Mouse (Mus musculus): ENCODE data around the gene Sp2. TPM values are rescaled to one million over a fixed set of nuclear protein-coding genes. Genes with fewer than 3 reads are reported as not detected.

The Sp2 gene
- total and polyA plus RNA-seq, 2 experiments from 2014 or later = 5.2 to 13.7 TPM

GRCm38 (mm10) chr11:96972906-96973305 is 9.9 kb downstream of the Sp2 start:
- WGBS = 55% methylated on average over 5 of the region's 5 CpGs
- Histone ChIP-seq H3K4me2 (ENCODE audit: low read depth, low read length, poor library complexity, severe bottlenecking) (no peak overlapping the region), H3K36me3 (ENCODE audit: insufficient read depth, low read length) (no peaks in the 10 kb centered on the region), H3K27me3 (ENCODE audit: insufficient read depth, low read length) (no peaks in the 10 kb centered on the region), H3K4me3 (ENCODE audit: low read depth, low read length) (no peak overlapping the region), H3K9ac (replicated peaks; ENCODE audit: low read length, poor library complexity, severe bottlenecking) (no peak overlapping the region), H3K27ac (ENCODE audit: low read depth, low read length) (peak overlapping the region; percentile 55), H3K4me1 (ENCODE audit: insufficient read depth, low read length) (peaks cover 15% of the 10 kb centered on the region), H3K9me3 (ENCODE audit: low read length) (no peaks in the 10 kb centered on the region)
- peak; percentile 20 for DNase-seq (ENCODE audit: low spot score)
- no peak for ATAC-seq (ENCODE audit: low FRiP score)
- no peak for TF ChIP-seq CTCF (IDR thresholded peaks at IDR 0.05)

GRCm38 (mm10) chr11:96970341-96970740 is 12.4 kb downstream of the Sp2 start:
- H3K27ac ChIP-seq (ENCODE audit: low read depth, low read length) = no peak overlapping the region
- no peak overlapping the region for H3K9ac ChIP-seq (replicated peaks; ENCODE audit: low read length, poor library complexity, severe bottlenecking)
- 85% methylated on average over 3 of the region's 3 CpGs for WGBS
- no peaks in the 10 kb centered on the region for H3K27me3 ChIP-seq (ENCODE audit: insufficient read depth, low read length)
- no peak overlapping the region for H3K4me3 ChIP-seq (ENCODE audit: low read depth, low read length)
- no peaks in the 10 kb centered on the region for H3K36me3 ChIP-seq (ENCODE audit: insufficient read depth, low read length)
- no peak overlapping the region for H3K4me2 ChIP-seq (ENCODE audit: low read depth, low read length, poor library complexity, severe bottlenecking)
- H3K4me1 ChIP-seq (ENCODE audit: insufficient read depth, low read length) = peaks cover 4% of the 10 kb centered on the region; the same call in 1 of the 2 replicates
- ATAC-seq (ENCODE audit: low FRiP score) = no peak
- H3K9me3 ChIP-seq (ENCODE audit: low read length) = no peaks in the 10 kb centered on the region
- no peak for TF ChIP-seq CTCF (IDR thresholded peaks at IDR 0.05)
- DNase-seq (ENCODE audit: low spot score) = no peak

GRCm38 (mm10) chr11:96969746-96970145 is 13.0 kb downstream of the Sp2 start:
- no peaks in the 10 kb centered on the region for H3K36me3 ChIP-seq (ENCODE audit: insufficient read depth, low read length)
- H3K4me2 ChIP-seq (ENCODE audit: low read depth, low read length, poor library complexity, severe bottlenecking) = no peak overlapping the region
- no peaks in the 10 kb centered on the region for H3K27me3 ChIP-seq (ENCODE audit: insufficient read depth, low read length)
- TF ChIP-seq CTCF (IDR thresholded peaks at IDR 0.05) = no peak
- H3K4me1 ChIP-seq (ENCODE audit: insufficient read depth, low read length) = peaks cover 4% of the 10 kb centered on the region; the same call in 1 of the 2 replicates
- H3K4me3 ChIP-seq (ENCODE audit: low read depth, low read length) = no peak overlapping the region
- H3K9ac ChIP-seq (replicated peaks; ENCODE audit: low read length, poor library complexity, severe bottlenecking) = no peak overlapping the region
- DNase-seq (ENCODE audit: low spot score) (peak; percentile 40), ATAC-seq (ENCODE audit: low FRiP score) (no peak)
- WGBS = 70% methylated on average over 1 of the region's 1 CpGs
- no peaks in the 10 kb centered on the region for H3K9me3 ChIP-seq (ENCODE audit: low read length)
- H3K27ac ChIP-seq (ENCODE audit: low read depth, low read length) = no peak overlapping the region

- Histone ChIP-seq H3K4me2 (ENCODE audit: low read depth, low read length, poor library complexity, severe bottlenecking) (no peak overlapping the region), H3K4me3 (ENCODE audit: low read depth, low read length) (no peak overlapping the region), H3K9ac (replicated peaks; ENCODE audit: low read length, poor library complexity, severe bottlenecking) (no peak overlapping the region), H3K9me3 (ENCODE audit: low read length) (no peaks in the 10 kb centered on the region), H3K27ac (ENCODE audit: low read depth, low read length) (no peak overlapping the region), H3K27me3 (ENCODE audit: insufficient read depth, low read length) (no peaks in the 10 kb centered on the region), H3K36me3 (ENCODE audit: insufficient read depth, low read length) (no peaks in the 10 kb centered on the region), H3K4me1 (ENCODE audit: insufficient read depth, low read length) (peaks cover 4% of the 10 kb centered on the region; the same call in 1 of the 2 replicates)
- no peak for DNase-seq (ENCODE audit: low spot score)
- WGBS = 57% methylated on average over 5 of the region's 5 CpGs
- TF ChIP-seq CTCF (IDR thresholded peaks at IDR 0.05) = no peak
- no peak for ATAC-seq (ENCODE audit: low FRiP score)
Observed at GRCm38 (mm10) chr11:96969280-96969722, 13.5 kb downstream of the Sp2 start.

- peaks cover 4% of the 10 kb centered on the region; the same call in 1 of the 2 replicates for H3K4me1 ChIP-seq (ENCODE audit: insufficient read depth, low read length)
- 0 out of 2 replicates have a peak, but pooled peaks cover 3% of the 10 kb centered on the region for H3K36me3 ChIP-seq (ENCODE audit: insufficient read depth, low read length)
- no peak for ATAC-seq (ENCODE audit: low FRiP score)
- H3K9me3 ChIP-seq (ENCODE audit: low read length) = no peaks in the 10 kb centered on the region
- H3K27ac ChIP-seq (ENCODE audit: low read depth, low read length) = no peak overlapping the region
- no peaks in the 10 kb centered on the region for H3K27me3 ChIP-seq (ENCODE audit: insufficient read depth, low read length)
- DNase-seq (ENCODE audit: low spot score) = no peak
- no peak for TF ChIP-seq CTCF (IDR thresholded peaks at IDR 0.05)
- 75% methylated on average over 6 of the region's 6 CpGs for WGBS
- no peak overlapping the region for H3K9ac ChIP-seq (replicated peaks; ENCODE audit: low read length, poor library complexity, severe bottlenecking)
- H3K4me2 ChIP-seq (ENCODE audit: low read depth, low read length, poor library complexity, severe bottlenecking) = no peak overlapping the region
- no peak overlapping the region for H3K4me3 ChIP-seq (ENCODE audit: low read depth, low read length)
Observed at GRCm38 (mm10) chr11:96968476-96968875, 14.3 kb downstream of the Sp2 start.

DNA sequence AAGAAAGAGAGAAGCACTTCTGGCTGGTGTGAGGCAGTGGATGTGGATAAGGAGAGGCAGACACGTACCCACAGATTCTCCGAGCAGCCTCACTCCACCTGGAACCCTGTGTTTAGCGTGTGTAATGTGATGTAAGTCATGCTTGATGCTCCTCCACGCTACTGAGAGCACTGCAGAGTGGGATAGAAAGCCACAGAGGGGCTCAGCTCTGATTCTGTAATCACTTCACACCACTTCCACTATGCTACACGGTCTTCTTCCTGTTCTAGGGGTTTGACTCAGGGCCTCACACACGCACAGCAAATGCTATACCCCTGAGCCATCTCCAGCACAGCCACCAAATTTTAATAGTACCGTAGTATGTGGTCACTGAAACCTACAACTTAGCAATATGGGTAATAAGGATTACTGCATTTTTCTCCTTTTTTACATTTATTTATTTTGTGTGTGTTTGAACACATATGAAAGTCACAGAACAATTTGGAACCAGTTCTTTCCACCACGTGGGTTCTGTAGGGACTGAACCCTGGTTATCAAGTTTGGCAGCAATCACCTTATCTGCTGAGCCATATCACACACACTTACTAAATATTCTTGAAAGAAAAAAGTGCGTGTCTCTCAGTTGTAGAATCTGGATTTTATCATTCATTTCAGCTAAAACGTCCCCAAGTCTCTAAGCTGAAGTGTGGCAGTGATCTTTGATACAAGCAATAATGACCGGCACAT is 15.1 kb downstream of the Sp2 start:
- Histone ChIP-seq H3K27ac (ENCODE audit: low read depth, low read length) (no peak overlapping the region), H3K4me2 (ENCODE audit: low read depth, low read length, poor library complexity, severe bottlenecking) (no peak overlapping the region), H3K4me1 (ENCODE audit: insufficient read depth, low read length) (peaks cover 4% of the 10 kb centered on the region; the same call in 1 of the 2 replicates), H3K27me3 (ENCODE audit: insufficient read depth, low read length) (no peaks in the 10 kb centered on the region), H3K36me3 (ENCODE audit: insufficient read depth, low read length) (0 out of 2 replicates have a peak, but pooled peaks cover 3% of the 10 kb centered on the region), H3K4me3 (ENCODE audit: low read depth, low read length) (no peak overlapping the region), H3K9ac (replicated peaks; ENCODE audit: low read length, poor library complexity, severe bottlenecking) (no peak overlapping the region), H3K9me3 (ENCODE audit: low read length) (no peaks in the 10 kb centered on the region)
- DNase-seq (ENCODE audit: low spot score) (no peak), ATAC-seq (ENCODE audit: low FRiP score) (no peak)
- TF ChIP-seq CTCF (IDR thresholded peaks at IDR 0.05) = no peak
- 84% methylated on average over 11 of the region's 11 CpGs for WGBS

Measured in midbrain, postnatal 0 days (tissue).